Mouse (Mus musculus) embryo, embryonic 10 days (tissue): ENCODE results near the gene Ugt1a6a.
A peak's percentile ranks its signal among the peaks of the same experiment; 100 is the strongest.
"Not testable (repeated sequence)": the region's sequence is repeated elsewhere in the genome, so short reads cannot be mapped to it uniquely, and the experiment has no call there.

ENCODE experiments used
- DNase-seq: peaks from one replicate; pipeline ENCODE4 v3.0.0-alpha.2; 2015; ENCODE audit warnings: low spot score

Gene Ugt1a6a

DNA sequence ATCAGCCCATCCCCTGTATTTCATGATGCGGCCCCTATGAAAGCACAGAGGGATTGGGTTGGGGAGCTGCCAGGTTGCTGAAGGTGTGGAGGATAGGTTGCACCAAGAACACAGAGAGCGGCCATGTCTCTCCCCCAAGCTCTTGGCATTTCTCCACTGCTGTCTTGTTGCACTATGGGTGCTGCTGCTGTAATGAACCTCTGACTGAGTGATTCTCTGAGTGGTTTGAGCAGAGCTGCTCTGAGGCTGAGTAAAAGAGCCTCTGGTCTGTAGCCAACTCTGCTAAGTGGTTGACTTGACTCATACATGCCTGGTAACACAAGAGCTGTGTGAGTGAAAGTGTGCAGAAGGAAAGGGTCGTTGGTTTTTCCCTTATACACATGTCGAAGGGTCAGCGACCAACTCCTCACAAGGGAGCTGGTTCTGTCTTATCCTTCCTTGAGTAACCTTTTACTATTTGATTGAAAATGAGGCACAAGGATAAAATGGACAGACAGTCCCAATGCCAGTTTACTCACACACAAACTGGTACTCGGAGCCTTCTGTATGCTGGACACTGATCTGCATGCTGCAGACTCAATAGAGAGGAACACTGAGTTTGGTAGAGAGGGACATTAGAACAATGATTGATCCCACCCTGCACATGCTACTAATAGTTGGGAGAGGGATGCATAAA, 758 bp downstream of the Ugt1a6a start:
- DNase-seq, result not testable (repeated sequence)

DNA sequence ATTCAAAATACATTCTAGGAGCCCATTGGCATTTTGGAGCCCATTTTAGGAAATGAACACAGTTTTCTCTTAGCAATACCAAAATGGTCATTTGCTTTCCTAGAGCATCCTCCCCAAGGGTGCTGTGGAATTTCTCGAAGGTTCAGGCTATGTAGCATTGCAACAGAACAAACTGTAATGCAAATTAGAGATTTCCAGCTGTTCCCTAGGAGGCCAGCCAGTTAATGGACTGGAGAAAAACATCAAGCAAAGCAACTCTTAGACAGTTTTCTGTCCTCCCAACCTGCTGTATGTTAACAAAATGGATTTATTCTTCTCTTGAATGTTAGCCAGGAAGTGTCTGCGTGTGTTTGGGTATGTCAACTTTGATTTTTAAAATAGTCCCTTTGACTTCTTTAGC, 2.0 kb downstream of the Ugt1a6a start:
- DNase-seq, result no peak

- DNase-seq, result no peak
Measured at GRCm38 (mm10) chr1:88137264-88137663, 2.7 kb downstream of the Ugt1a6a start.

DNA sequence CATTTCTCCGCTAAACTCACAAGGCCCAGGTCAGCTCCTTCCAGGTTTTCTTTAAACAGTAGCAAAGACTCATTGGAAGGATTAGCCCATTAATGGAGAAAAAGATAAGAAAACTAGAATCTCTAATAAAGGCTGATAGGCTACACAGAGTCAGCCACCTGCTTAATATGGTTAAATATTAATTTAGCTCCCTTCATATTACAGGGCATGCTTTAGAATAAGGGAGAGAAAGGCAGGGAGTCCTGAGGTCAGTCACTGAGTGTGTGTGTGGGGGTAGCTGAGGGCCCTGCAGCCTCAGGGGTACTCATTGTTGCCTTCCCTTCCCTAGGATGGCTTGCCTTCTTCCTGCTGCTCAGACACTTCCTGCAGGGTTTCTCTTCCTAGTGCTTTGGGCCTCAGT, 3.5 kb downstream of the Ugt1a6a start:
- no peak for DNase-seq

DNA sequence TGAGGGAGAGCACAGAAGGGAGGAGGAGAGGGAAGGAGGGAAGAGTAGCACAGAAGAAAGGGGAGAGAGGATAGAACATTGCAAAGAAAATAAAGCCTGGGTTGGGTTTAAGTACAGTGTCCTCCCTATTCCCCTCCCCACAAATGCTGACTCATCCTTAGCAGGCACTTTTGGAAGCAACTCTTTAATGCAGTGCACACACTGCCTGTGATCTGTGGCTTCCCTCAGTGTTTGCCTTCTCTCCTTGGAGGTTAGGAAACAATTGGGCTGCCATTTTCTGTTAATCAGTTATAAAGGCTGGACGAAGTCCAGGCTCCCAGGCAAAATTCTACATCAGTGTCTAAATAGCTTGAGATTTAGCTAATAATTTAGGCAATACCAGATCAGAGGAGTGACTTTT, 5.9 kb downstream of the Ugt1a6a start:
- DNase-seq, result not testable (repeated sequence)

DNA sequence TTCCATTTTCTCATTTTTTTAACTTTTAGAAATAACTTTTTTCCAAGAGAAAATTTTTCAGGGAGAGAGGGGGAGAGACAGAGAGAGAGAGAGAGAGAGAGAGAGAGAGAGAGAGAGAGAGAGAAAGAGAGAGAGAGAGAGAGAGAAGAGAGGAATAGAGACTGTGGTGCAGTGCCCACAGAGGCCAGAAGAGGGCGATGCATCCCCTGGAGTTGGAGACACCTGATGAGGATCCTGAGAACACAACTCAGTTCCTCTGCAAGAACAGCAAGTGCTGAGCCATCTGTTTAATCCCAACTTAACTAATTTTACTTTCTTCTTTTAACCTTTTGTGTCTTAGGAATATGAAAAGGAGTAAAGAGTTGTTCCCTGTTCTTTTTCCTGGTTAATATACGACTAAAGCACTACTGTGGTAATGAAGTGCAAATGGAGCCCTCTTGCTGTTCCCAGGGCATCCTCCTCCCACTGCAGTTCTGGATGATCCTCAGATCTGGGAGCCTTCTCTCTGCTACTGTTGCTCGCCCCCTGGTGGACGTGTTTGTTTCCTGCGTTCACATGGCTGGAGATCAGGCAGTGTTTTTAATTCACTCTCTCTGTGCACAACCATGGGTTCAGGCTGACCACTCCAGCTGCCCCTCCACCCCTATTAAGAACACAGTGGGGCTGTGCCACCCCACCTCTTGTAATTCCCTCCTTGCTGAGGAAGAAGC, 9.5 kb downstream of the Ugt1a6a start:
- peak; percentile 51 for DNase-seq

- peak; percentile 40 for DNase-seq
Measured at GRCm38 (mm10) chr1:88145278-88145677, 10.7 kb downstream of the Ugt1a6a start.

DNA sequence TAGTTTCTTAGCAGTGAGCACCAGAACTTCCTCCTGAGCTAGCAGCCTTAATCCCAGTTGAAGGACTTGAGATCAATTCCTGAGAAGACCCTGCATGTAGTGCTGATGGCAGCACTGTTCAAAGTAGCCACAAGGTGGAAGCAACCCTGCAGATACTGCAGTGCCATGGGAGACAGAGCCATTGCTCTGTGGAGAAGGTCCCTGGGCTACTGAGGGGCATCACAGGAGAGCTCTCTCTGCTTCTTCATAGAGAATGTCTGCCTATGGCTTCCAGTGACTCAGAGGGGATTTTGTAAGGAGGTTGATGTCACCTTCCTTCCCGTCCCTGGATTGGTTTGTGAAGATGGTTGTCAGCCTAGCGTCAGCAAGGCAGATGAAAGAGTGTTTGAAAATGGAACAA, 15.5 kb downstream of the Ugt1a6a start:
- peak; percentile 20 for DNase-seq

DNA sequence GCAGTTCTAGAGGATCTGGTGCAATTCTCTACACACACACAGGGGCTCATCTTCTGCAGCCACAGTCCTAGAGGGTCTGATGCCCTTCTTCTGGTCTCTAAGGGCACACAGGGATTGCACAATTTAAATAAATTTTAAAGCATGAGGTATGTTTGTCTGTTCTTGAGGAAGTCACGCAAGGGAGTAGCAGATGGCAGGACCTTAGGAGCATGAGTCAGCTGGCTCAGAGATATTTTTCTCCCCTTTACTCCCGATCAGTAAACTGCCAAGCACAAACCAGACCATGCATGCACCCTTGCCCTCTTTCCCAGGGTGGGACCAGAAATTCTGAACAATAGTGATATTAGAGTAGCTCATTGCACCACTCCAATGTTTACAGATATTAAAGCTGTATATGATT, 23.8 kb downstream of the Ugt1a6a start:
- DNase-seq, result no peak

GRCm38 (mm10) chr1:88165711-88166110, 31.1 kb downstream of the Ugt1a6a start, which contains the start of gene Ugt1a5:
Gene Ugt1a5 (plus strand): TSS chr1:88166012.
- DNase-seq, result no peak

DNA sequence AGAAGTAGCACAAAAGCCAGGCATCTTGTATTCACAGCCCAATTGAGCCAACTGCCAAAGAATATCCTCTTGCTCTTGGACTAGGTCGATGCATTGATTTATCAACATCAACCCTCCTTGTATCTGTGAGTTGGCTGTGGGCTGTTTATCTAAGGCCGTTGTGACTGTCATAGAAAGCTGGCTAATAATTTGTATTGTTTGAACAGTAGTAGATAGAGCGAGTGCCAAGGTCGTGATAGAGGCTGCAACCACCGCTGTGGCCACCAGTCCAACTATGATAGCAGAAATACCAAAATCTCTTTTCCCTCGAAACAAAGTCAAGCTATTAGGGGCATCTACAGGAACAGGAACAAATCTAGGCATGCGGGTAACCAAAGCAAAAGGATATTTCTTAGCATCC, 37.6 kb downstream of the Ugt1a6a start:
- not testable (repeated sequence) for DNase-seq

DNA sequence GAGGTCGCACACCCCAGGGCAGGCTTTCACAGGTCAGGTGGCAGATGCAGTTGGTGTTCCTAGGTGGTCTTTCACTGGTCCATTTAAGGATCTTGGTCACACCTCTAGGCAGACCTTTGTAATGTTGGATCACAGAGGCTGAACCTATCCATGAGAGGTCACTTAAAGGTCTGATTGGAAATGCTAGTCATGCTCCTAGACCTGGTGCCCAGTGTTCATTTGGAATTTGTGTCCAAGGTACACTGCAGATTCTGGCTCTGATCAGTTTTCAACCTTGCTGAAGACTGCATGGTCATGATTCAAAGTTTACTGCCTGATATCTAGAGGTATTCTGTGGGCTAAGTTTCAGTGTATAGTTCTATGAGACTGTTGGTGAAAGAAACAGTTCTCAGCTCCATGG, 45.0 kb downstream of the Ugt1a6a start:
- no peak for DNase-seq

- DNase-seq, result no peak
Measured at GRCm38 (mm10) chr1:88186325-88186935, 51.8 kb downstream of the Ugt1a6a start.

DNA sequence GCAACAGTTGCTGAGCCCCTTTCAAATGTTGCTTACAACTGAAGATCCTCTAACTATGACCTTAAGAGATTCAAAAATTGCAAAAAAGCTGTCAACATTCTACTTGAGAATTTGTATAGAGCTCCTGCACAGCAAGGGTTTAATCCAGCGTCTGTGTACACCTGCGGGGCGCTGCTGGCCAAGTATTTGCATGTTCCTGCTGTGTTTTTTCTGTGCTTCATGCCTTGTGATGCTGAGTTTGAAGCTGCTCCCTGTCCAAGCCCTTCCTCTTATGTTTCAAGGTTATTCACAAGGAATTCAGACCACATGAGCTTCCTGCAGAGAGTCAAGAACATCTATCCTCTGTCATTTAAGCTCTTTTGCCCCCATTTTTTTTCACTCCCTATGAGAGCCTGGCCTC, 57.5 kb downstream of the Ugt1a6a start:
- no peak for DNase-seq

DNA sequence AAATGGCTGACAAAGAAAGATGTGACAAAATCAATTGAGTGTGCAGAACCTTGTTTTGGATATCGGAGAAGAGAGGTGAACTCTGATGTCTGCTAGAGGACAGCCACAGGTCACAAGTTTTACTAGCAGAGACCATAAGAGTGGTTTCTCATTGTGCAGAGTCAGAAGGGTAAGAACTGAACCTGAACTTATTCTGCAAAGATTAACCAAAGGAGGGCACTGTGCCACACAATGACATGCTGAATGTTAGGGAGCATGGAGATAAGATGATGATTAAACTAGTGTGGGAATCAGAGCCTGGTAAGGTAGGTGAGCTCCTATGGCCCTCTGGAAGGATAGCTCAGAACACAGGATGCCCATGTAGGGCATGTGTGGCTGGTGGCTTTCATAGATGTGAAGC, 61.1 kb downstream of the Ugt1a6a start:
- no peak for DNase-seq

- DNase-seq, result no peak
Measured at GRCm38 (mm10) chr1:88197443-88197842, 62.8 kb downstream of the Ugt1a6a start.

DNA sequence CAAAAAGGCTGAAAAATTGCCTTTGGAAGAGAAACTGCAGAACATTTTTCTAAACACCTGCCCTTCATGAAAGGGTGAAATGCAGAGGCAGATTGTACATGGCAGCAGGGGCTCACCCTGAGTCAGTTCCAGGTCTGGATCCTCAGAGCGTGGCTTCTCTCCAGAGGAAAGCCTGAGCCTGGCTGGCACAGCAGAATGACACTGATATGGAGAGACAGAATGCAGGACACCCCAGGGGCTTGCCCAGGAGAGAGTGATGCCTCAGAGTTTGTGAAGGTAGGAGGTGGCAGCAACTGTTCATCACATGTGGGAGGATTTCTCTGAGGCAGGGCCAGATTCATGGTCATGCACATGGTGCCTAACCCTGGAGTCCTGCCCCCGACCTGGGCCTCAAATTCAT, 65.4 kb downstream of the Ugt1a6a start:
- no peak for DNase-seq

- DNase-seq, result no peak
Measured at GRCm38 (mm10) chr1:88200456-88200855, 65.8 kb downstream of the Ugt1a6a start, which contains the start of gene Ugt1a2. Gene Ugt1a2 (plus strand): TSS chr1:88200601.

- DNase-seq, result peak; percentile 94
Measured at GRCm38 (mm10) chr1:88205294-88205922, 70.8 kb downstream of the Ugt1a6a start, which contains the start of gene Dnajb3. Gene Dnajb3 (minus strand): TSS chr1:88205782.

DNA sequence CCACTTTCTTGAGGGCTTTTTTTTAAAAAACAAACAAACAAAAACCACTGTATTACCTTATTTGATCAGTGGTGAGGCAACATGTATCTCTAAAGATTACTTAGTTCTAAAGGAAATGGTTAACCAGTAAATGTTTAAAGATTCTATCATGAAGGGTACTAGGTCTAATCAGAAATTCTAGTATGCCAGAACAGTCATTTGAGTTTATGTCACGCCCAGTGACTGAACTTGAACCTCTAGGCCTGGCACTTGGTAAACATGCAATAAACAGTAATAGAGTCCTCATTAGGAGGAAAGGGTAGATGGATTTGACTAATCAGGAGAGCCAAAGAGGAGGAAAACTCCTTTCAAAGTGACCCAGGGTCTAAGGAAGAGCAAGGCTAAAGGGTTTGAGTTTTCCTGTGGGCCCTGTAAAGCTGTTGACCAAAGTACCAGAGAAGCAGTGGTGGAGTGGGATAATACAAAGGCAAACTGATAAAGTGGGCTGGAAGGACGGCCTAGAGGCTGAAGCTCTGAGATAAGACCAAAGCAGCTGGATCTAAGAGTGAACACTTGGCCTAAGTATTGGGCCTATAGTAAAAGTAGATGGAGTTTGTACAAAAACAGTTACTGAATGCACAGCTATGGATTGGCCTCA, 72.4 kb downstream of the Ugt1a6a start:
- no peak for DNase-seq

GRCm38 (mm10) chr1:88211812-88212211, 77.2 kb downstream of the Ugt1a6a start, which contains the start of gene Ugt1a1:
Gene Ugt1a1 (plus strand): TSS chr1:88211959.
- peak; percentile 54 for DNase-seq
